Mouse (Mus musculus) adrenal gland, postnatal 14 days (tissue): Measurements from ENCODE around the gene Nup205. TPM values are rescaled to one million over a fixed set of nuclear protein-coding genes. Genes with fewer than 3 reads are reported as not detected.
A peak's percentile ranks its signal among the peaks of the same experiment; 100 is the strongest.

Source experiments
- DNase-seq: peaks from one replicate; pipeline ENCODE4 v3.0.0; 2021; ENCODE audit warnings: mixed read lengths
- total RNA-seq: library from RNA; stranded (reverse); gene quantifications from 2 replicates; pipeline ENCODE4 v1.2.3, GENCODE M21; 2021

Gene Nup205
- total RNA-seq, 1 experiment from 2014 or later = 39.5 TPM

GRCm38 (mm10) chr6:35288114-35288761 lies 111.0 kb downstream of the Nup205 start:
- DNase-seq = peak; percentile 55

- DNase-seq = no peak
Observed at GRCm38 (mm10) chr6:35288920-35289319, 111.7 kb downstream of the Nup205 start.

GRCm38 (mm10) chr6:35289676-35290075 lies 112.5 kb downstream of the Nup205 start:
- no peak for DNase-seq

DNA sequence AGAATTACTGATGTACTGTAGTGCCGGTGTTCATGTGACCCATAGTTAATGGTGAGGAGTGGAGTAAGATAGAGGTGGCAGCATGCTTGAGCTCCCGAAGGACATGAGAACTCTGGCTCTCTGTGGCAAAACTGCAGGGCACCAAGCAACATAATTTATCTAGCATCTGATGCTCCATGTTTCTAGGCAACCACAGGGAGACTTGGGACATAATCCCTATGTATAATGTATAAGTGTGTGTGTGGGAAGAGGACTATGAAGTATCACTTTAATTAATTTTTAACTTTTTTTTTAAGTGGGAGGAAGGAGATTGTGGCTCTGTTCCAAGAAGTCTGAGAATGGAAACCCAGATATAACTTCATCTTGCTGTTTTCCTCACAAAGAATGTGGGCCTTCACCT lies 117.7 kb downstream of the Nup205 start:
- DNase-seq = no peak

DNA sequence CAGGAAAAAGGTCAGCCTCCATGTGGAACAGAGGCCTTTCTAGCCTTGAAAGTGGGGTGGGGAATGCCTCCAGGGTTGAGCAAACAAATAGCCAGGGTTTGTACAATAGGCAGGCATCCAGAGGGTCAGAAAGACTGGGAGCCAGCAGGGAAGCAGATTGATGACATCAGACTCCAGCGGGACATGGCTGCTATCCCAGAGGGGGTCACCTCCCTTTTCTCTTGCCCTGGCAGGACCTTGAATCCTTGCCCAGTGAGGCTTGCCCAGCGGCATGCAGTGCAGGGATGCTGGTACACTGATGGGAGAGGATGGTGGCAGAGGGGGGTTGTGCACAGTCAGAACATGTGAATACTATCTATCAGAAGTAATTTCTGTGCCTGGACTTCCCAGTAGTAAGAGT lies 119.8 kb downstream of the Nup205 start:
- DNase-seq = peak; percentile 86

Other genes with a start within 250 kb of the Nup205 start
- gene Slc23a4, start 189.0 kb upstream of the Nup205 start, total RNA-seq = 0.30 TPM in 1 of 2 replicates, not detected in the other
- 24.2 and 24.7 TPM in 2 replicates for gene Cnot4, start 43.7 kb upstream of the Nup205 start, total RNA-seq
- 0.37 and 0.56 TPM in 2 replicates for gene Slc13a4, start 130.7 kb downstream of the Nup205 start, total RNA-seq
- gene Fam180a, start 148.7 kb downstream of the Nup205 start, total RNA-seq = 2.6 and 3.0 TPM in 2 replicates